Mouse (Mus musculus) urinary bladder, postnatal 25 days (tissue): ENCODE results near the gene Nudcd3.

ENCODE experiments used
- DNase-seq: peaks from one replicate; pipeline ENCODE4 v3.0.0; 2022; ENCODE audit warnings: low spot score

Nudcd3 gene

GRCm38 (mm10) chr11:6177781-6178420 lies 22.3 kb downstream of the Nudcd3 start:
- DNase-seq, result no peak

GRCm38 (mm10) chr11:6175506-6175905 lies 24.7 kb downstream of the Nudcd3 start:
- no peak for DNase-seq

- no peak for DNase-seq
These were observed 25.5 kb downstream of the Nudcd3 start for GRCm38 (mm10) chr11:6174719-6175118.

- no peak for DNase-seq
These were observed 31.1 kb downstream of the Nudcd3 start for GRCm38 (mm10) chr11:6169041-6169663.

GRCm38 (mm10) chr11:6166351-6166750 lies 33.9 kb downstream of the Nudcd3 start:
- no peak for DNase-seq

GRCm38 (mm10) chr11:6165391-6166081 lies 34.7 kb downstream of the Nudcd3 start:
- no peak for DNase-seq

GRCm38 (mm10) chr11:6164781-6165180 lies 35.4 kb downstream of the Nudcd3 start:
- DNase-seq, result no peak

GRCm38 (mm10) chr11:6163706-6164105 lies 36.5 kb downstream of the Nudcd3 start:
- DNase-seq, result no peak

- DNase-seq, result no peak
These were observed 37.2 kb downstream of the Nudcd3 start for GRCm38 (mm10) chr11:6163062-6163461.

GRCm38 (mm10) chr11:6161549-6161948 lies 38.7 kb downstream of the Nudcd3 start:
- DNase-seq, result no peak

GRCm38 (mm10) chr11:6160663-6161271 lies 39.4 kb downstream of the Nudcd3 start:
- no peak for DNase-seq

- DNase-seq, result no peak
These were observed 40.4 kb downstream of the Nudcd3 start for GRCm38 (mm10) chr11:6159704-6160275.

GRCm38 (mm10) chr11:6158515-6158914 lies 41.7 kb downstream of the Nudcd3 start:
- no peak for DNase-seq

- no peak for DNase-seq
These were observed 43.1 kb downstream of the Nudcd3 start for GRCm38 (mm10) chr11:6157119-6157518.

GRCm38 (mm10) chr11:6156651-6157050 lies 43.6 kb downstream of the Nudcd3 start:
- DNase-seq, result no peak

GRCm38 (mm10) chr11:6154211-6154701 lies 46.0 kb downstream of the Nudcd3 start:
- no peak for DNase-seq

- DNase-seq, result no peak
These were observed 47.4 kb downstream of the Nudcd3 start for GRCm38 (mm10) chr11:6152864-6153263.

- DNase-seq, result no peak
These were observed 61.8 kb downstream of the Nudcd3 start for GRCm38 (mm10) chr11:6138233-6138950.

GRCm38 (mm10) chr11:6132886-6133285 lies 67.3 kb downstream of the Nudcd3 start:
- no peak for DNase-seq

GRCm38 (mm10) chr11:6130578-6130977 lies 69.6 kb downstream of the Nudcd3 start:
- DNase-seq, result no peak

- DNase-seq, result no peak
These were observed 76.6 kb downstream of the Nudcd3 start for GRCm38 (mm10) chr11:6123605-6124120.
